Mouse (Mus musculus): ENCODE data around the gene Actr5.

Actr5 gene

GRCm38 (mm10) chr2:158614418-158614955 is 10.2 kb upstream of the Actr5 start:
- DNase-seq (ENCODE audit: low spot score) = no peak

- DNase-seq (ENCODE audit: low spot score) = no peak
These were observed 9.5 kb upstream of the Actr5 start for GRCm38 (mm10) chr2:158615161-158615680.

- no peak for DNase-seq (ENCODE audit: low spot score)
These were observed 9.0 kb upstream of the Actr5 start for GRCm38 (mm10) chr2:158615702-158616101.

- no peak for DNase-seq (ENCODE audit: low spot score)
These were observed 8.4 kb upstream of the Actr5 start for GRCm38 (mm10) chr2:158616296-158616695.

GRCm38 (mm10) chr2:158616790-158617189 is 7.9 kb upstream of the Actr5 start:
- no peak for DNase-seq (ENCODE audit: low spot score)

- DNase-seq (ENCODE audit: low spot score) = peak; percentile 25
These were observed 543 bp downstream of the Actr5 start for GRCm38 (mm10) chr2:158625231-158625630.

- DNase-seq (ENCODE audit: low spot score) = no peak
These were observed 1.0 kb downstream of the Actr5 start for GRCm38 (mm10) chr2:158625697-158626096.

- DNase-seq (ENCODE audit: low spot score) = no peak
These were observed 4.2 kb downstream of the Actr5 start for GRCm38 (mm10) chr2:158628858-158629257.

- DNase-seq (ENCODE audit: low spot score) = no peak
These were observed 4.7 kb downstream of the Actr5 start for GRCm38 (mm10) chr2:158629414-158629813.

- no peak for DNase-seq (ENCODE audit: low spot score)
These were observed 7.2 kb downstream of the Actr5 start for GRCm38 (mm10) chr2:158631873-158632272.

- DNase-seq (ENCODE audit: low spot score) = peak; percentile 61
These were observed 17.2 kb downstream of the Actr5 start for GRCm38 (mm10) chr2:158641869-158642268.

- no peak for DNase-seq (ENCODE audit: low spot score)
These were observed 17.9 kb downstream of the Actr5 start for GRCm38 (mm10) chr2:158642587-158642986.

- DNase-seq (ENCODE audit: low spot score) = no peak
These were observed 19.1 kb downstream of the Actr5 start for GRCm38 (mm10) chr2:158643791-158644190.

GRCm38 (mm10) chr2:158651159-158651908 is 26.6 kb downstream of the Actr5 start:
- no peak for DNase-seq (ENCODE audit: low spot score)

GRCm38 (mm10) chr2:158652985-158653384 is 28.3 kb downstream of the Actr5 start:
- DNase-seq (ENCODE audit: low spot score) = peak; percentile 72

- DNase-seq (ENCODE audit: low spot score) = no peak
These were observed 30.0 kb downstream of the Actr5 start for GRCm38 (mm10) chr2:158654717-158655116.

GRCm38 (mm10) chr2:158655806-158656205 is 31.1 kb downstream of the Actr5 start:
- DNase-seq (ENCODE audit: low spot score) = no peak

- no peak for DNase-seq (ENCODE audit: low spot score)
These were observed 34.1 kb downstream of the Actr5 start for GRCm38 (mm10) chr2:158658822-158659221.

- no peak for DNase-seq (ENCODE audit: low spot score)
These were observed 34.7 kb downstream of the Actr5 start for GRCm38 (mm10) chr2:158659346-158659745.

GRCm38 (mm10) chr2:158665098-158665497 is 40.4 kb downstream of the Actr5 start, which contains the start of gene Ppp1r16b:
Gene Ppp1r16b, plus strand, starts transcription at chr2:158665398.
- no peak for DNase-seq (ENCODE audit: low spot score)

GRCm38 (mm10) chr2:158666071-158666800 is 41.5 kb downstream of the Actr5 start:
- DNase-seq (ENCODE audit: low spot score) = no peak

- no peak for DNase-seq (ENCODE audit: low spot score)
These were observed 42.5 kb downstream of the Actr5 start for GRCm38 (mm10) chr2:158667022-158667670.

Data from urinary bladder, postnatal 14 days (tissue).